Mouse (Mus musculus) skeletal muscle tissue, postnatal 0 days (tissue): ENCODE data around the gene Eif2b5. TPM values are rescaled to one million over a fixed set of nuclear protein-coding genes. Genes with fewer than 3 reads are reported as not detected.

Experiments
- polyA plus RNA-seq: library from polyadenylated mRNA; unstranded; fragments of >200 nt; fragmentation: Nextera tagmentation; extraction: Ambion mirVana; gene quantifications from 2 replicates; pipeline ENCODE4 v1.2.1, GENCODE M21; 2015

Eif2b5 gene
- 53.9 and 55.8 TPM in 2 replicates for polyA plus RNA-seq

DNA sequence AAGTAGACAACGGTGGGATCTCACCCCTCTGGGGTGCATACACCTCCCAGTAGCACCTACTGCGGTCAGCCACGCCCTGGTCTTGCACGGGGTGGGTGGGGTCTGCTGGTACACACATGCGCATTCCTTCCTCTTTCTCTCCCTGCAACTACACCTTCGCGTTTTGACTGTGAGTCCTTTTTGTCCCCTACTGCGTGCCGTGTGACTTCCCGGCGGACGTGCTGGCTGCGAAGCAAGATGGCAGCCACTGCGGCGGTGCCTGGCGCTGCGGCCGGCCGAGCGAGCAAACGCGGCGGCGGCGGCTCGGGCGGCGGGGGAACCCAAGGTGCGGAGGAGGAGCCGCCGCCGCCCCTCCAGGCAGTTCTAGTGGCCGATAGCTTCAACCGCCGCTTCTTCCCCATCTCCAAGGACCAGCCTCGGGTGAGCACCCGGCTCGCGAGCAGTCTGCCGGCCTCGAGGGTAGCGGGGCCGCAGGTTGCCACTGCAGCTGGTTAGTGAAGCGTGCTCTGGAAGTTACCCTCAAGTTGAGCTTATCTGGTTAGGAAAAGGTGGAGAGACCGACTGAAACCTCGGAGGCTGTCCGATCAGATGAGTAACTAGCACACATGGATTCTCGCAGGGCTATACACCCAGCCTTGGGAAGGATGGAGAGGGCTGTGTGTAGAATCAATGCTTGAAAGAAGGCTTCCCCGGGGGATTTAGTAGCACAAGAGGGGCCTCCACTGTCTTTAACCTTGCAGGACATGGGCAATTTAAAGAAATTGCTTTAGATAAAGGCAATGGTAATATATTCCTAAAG lies at the start of gene Eif2b5:
Gene Eif2b5, plus strand, starts transcription at position 141 of the 799 bp plus-strand sequence.

GRCm38 (mm10) chr16:20516726-20517201 lies 18.1 kb downstream of the Eif2b5 start, which contains the start of gene Dvl3:
TSS of gene Dvl3 (plus strand) at chr16:20516982.

DNA sequence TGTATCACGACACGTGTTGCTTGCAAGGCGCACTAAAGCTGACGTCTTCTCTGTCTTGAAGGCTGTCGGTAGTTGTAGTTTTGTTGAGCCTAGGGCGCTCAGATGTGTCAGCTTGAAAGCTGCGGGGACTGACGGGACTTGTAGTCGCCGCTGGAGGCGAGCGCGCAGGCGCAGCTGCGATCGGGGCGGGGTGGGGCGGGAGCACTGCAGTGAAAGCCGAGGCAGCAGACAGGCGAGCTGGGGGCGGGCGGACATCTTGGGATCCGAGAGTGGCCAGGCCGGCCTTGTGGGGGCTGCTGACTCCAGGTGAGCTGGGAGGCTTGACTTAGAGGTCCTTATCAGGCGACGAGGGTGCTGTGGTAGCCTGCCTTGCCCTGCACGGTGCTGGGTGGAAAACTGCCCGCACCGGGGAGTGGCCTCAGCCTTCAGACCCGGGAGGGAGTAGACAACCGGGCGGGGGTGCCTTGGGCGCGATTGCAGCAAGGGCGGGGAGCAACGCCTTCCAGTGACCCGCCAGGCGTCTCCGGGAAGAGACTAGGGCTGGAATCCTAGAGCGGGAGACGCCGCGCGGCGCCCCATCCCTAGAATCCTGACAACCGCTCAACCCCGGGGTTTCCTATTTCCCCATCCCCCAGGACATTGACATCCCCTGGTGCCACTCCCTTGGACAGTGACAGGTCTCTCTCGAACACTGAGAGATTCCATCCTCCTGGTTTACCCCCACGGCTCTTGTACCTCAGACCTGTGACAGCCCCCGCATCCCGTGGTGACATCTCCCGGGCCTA lies 36.9 kb downstream of the Eif2b5 start, which contains the start of gene Ap2m1:
Gene Ap2m1, plus strand, starts transcription at position 183 of the 785 bp plus-strand sequence.

GRCm38 (mm10) chr16:20548096-20548948 lies 49.7 kb downstream of the Eif2b5 start, which contains the start of gene Abcf3:
TSS of gene Abcf3 (plus strand) at chr16:20548577.

Other genes with a start within 250 kb of the Eif2b5 start
- 68.9 and 79.8 TPM in 2 replicates for gene Parl, start 196.4 kb upstream of the Eif2b5 start, polyA plus RNA-seq
- gene Cyp2ab1, start 173.4 kb upstream of the Eif2b5 start, polyA plus RNA-seq, result 0.12 and 0.38 TPM in 2 replicates
- gene Abcc5, start 72.4 kb upstream of the Eif2b5 start, polyA plus RNA-seq, result 28.1 and 28.5 TPM in 2 replicates
- 12.8 and 13.1 TPM in 2 replicates for gene Dvl3, start 18.2 kb downstream of the Eif2b5 start, polyA plus RNA-seq
- gene Ap2m1, start 36.7 kb downstream of the Eif2b5 start, polyA plus RNA-seq, result 301 and 348 TPM in 2 replicates
- gene Abcf3, start 49.8 kb downstream of the Eif2b5 start, polyA plus RNA-seq, result 48.5 and 53.1 TPM in 2 replicates
- 0.16 and 0.21 TPM in 2 replicates for gene Vwa5b2, start 90.7 kb downstream of the Eif2b5 start, polyA plus RNA-seq
- gene Eef1akmt4, start 112.8 kb downstream of the Eif2b5 start, polyA plus RNA-seq, result 13.6 and 14.7 TPM in 2 replicates
- not detected in 2 replicates for gene Gm49333, start 112.8 kb downstream of the Eif2b5 start, polyA plus RNA-seq
- gene Alg3, start 112.9 kb downstream of the Eif2b5 start, polyA plus RNA-seq, result 14.1 and 15.4 TPM in 2 replicates
- 0.26 and 0.69 TPM in 2 replicates for gene Camk2n2, start 122.5 kb downstream of the Eif2b5 start, polyA plus RNA-seq
- 0.35 and 0.40 TPM in 2 replicates for gene Ece2, start 131.0 kb downstream of the Eif2b5 start, polyA plus RNA-seq
- gene Psmd2, start 152.8 kb downstream of the Eif2b5 start, polyA plus RNA-seq, result 177 and 191 TPM in 2 replicates
- gene Eif4g1, start 169.5 kb downstream of the Eif2b5 start, polyA plus RNA-seq, result 87.6 and 96.4 TPM in 2 replicates
- 49.8 and 52.6 TPM in 2 replicates for gene Fam131a, start 194.4 kb downstream of the Eif2b5 start, polyA plus RNA-seq
- 42.0 and 46.2 TPM in 2 replicates for gene Polr2h, start 218.8 kb downstream of the Eif2b5 start, polyA plus RNA-seq
- 2.1 and 2.7 TPM in 2 replicates for gene Clcn2, start 218.9 kb downstream of the Eif2b5 start, polyA plus RNA-seq
- gene Chrd, start 234.3 kb downstream of the Eif2b5 start, polyA plus RNA-seq, result 4.6 and 5.1 TPM in 2 replicates
- gene Thpo, start 235.7 kb downstream of the Eif2b5 start, polyA plus RNA-seq, result 0.77 and 0.82 TPM in 2 replicates